Mouse (Mus musculus) adrenal gland, postnatal 14 days (tissue): Measurements from ENCODE around the gene Myo3b. TPM values are rescaled to one million over a fixed set of nuclear protein-coding genes. Genes with fewer than 3 reads are reported as not detected.
A peak's percentile ranks its signal among the peaks of the same experiment; 100 is the strongest.

Experiments used
- DNase-seq: peaks from one replicate; pipeline ENCODE4 v3.0.0; 2021; ENCODE audit warnings: mixed read lengths
- total RNA-seq: library from RNA; stranded (reverse); gene quantifications from 2 replicates; pipeline ENCODE4 v1.2.3, GENCODE M21; 2021

Myo3b gene
- total RNA-seq, 1 experiment from 2014 or later: not detected

- DNase-seq: no peak
Observed at GRCm38 (mm10) chr2:70065729-70066300, 26.9 kb downstream of the Myo3b start.

- DNase-seq: no peak
Observed at GRCm38 (mm10) chr2:70066338-70067022, 27.6 kb downstream of the Myo3b start.

GRCm38 (mm10) chr2:70069861-70070260, 30.9 kb downstream of the Myo3b start:
- no peak for DNase-seq

GRCm38 (mm10) chr2:70083444-70084020, 44.6 kb downstream of the Myo3b start:
- no peak for DNase-seq

GRCm38 (mm10) chr2:70091261-70091660, 52.3 kb downstream of the Myo3b start:
- DNase-seq: no peak

- no peak for DNase-seq
Observed at GRCm38 (mm10) chr2:70091801-70092522, 53.0 kb downstream of the Myo3b start.

- DNase-seq: no peak
Observed at GRCm38 (mm10) chr2:70092665-70093064, 53.7 kb downstream of the Myo3b start.

- DNase-seq: no peak
Observed at GRCm38 (mm10) chr2:70094446-70094845, 55.5 kb downstream of the Myo3b start.

- no peak for DNase-seq
Observed at GRCm38 (mm10) chr2:70097229-70098095, 58.5 kb downstream of the Myo3b start.

GRCm38 (mm10) chr2:70099459-70099858, 60.5 kb downstream of the Myo3b start:
- no peak for DNase-seq

GRCm38 (mm10) chr2:70105286-70106030, 66.5 kb downstream of the Myo3b start:
- DNase-seq: no peak

GRCm38 (mm10) chr2:70109010-70109409, 70.1 kb downstream of the Myo3b start:
- DNase-seq: peak; percentile 73

GRCm38 (mm10) chr2:70113798-70114782, 75.2 kb downstream of the Myo3b start:
- peak; percentile 48 for DNase-seq

GRCm38 (mm10) chr2:70118376-70119264, 79.7 kb downstream of the Myo3b start:
- DNase-seq: peak; percentile 20

GRCm38 (mm10) chr2:70119265-70119663, 80.3 kb downstream of the Myo3b start:
- no peak for DNase-seq

GRCm38 (mm10) chr2:70126330-70126729, 87.4 kb downstream of the Myo3b start:
- DNase-seq: no peak

- DNase-seq: peak; percentile 83
Observed at GRCm38 (mm10) chr2:70126783-70127182, 87.9 kb downstream of the Myo3b start.

- DNase-seq: no peak
Observed at GRCm38 (mm10) chr2:70127351-70128148, 88.6 kb downstream of the Myo3b start.
